Mouse (Mus musculus): Measurements from ENCODE around the gene Zfr2. TPM values are rescaled to one million over a fixed set of nuclear protein-coding genes. Genes with fewer than 3 reads are reported as not detected.

Zfr2 gene
- polyA plus RNA-seq, 1 experiment from 2014 or later, result 25.1 TPM

DNA sequence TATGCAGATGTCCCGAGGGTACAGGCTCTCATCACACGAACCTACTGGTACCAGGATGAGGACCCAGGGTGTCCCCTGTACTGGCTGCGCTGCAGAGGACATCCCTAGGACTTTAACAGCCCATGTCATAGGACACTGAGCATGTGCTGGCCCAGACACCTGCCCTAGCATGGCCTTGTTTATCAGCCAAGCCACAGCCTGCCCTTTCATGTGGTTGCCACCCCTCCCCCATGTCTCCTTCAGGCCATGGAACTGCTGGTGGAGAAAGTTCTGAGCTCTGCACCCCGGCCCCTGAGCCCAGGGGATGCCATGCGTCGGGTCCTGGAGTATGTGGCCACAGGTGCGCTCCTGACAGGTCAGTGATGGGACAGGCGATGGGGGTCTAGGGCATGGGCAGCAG lies 16.5 kb downstream of the Zfr2 start:
- whole genome bisulfite sequencing, result 84% methylated on average over 8 of the region's 8 CpGs
- peaks cover 7% of the 10 kb centered on the region; the same call in 1 of the 2 replicates for H3K27me3 ChIP-seq (ENCODE audit: control insufficient read depth, insufficient read depth, low read length)

DNA sequence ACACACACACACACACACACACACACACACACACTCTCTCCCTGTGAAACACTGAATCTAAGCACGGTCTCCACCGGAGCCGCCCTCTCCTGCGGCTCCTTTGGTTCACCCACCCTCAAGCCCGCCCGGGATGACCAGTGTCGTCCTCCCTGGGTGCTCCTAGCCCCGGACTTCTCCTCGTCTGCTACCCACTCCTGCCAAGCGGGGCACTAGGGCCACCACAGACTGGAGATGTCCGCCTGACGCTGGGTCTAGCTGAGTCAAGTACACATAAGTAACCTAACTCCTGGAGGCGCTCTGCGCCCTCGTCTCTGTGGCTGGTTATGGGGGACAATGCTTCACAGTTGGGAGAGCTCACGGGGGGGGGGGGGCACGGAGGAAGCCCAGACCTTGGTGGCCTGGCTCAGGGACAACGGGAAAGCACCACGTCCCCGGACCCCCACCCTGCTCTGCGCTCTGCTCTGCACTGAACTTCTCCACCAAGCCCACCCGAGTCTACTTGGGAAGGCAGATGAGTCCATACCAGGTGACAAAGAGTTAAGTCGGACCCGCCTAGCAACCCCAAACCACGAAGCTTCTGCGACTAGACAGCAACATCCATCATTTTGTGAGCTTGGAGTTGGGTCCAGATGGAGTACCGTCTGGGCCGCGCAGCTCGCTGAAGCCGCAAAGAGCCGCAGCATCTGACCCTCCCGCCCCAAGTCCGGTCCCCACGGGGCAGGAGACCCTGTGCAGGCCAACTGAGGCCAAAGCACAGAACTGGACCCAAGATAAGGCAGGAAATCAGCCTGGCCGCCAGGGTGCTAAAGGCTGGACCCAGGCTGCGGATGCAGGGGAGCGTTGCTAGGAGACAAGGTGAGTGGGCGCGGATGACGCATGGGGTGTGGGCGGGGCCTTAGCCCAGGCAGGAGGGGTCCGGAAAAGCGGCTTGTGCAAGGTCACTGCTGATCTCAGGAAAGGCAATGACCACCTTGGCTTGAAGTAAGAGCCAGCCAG lies 19.8 kb downstream of the Zfr2 start, which contains the start of gene Matk:
Matk (plus strand) TSS at position 512 of the 996 bp plus-strand sequence.
- ATAC-seq (ENCODE audit: low read depth), result peak; percentile 74
- H3K4me2 ChIP-seq (ENCODE audit: low read depth, low read length), result peak within 1 kb of the TSS; percentile 58
- 10% methylated on average over 42 of the region's 44 CpGs for WGBS
- no peak within 1 kb of the TSS for H3K27ac ChIP-seq (ENCODE audit: low read depth, low read length)
- H3K4me3 ChIP-seq (ENCODE audit: low read depth, low read length), result peak within 1 kb of the TSS; percentile 19; the same call in 1 of the 2 replicates
- H3K36me3 ChIP-seq (ENCODE audit: control insufficient read depth, insufficient read depth, low read length), result peaks cover 7% of the 10 kb centered on the region; the same call in 1 of the 2 replicates
- H3K27me3 ChIP-seq (ENCODE audit: control insufficient read depth, insufficient read depth, low read length), result peaks cover 20% of the 10 kb centered on the region
- 0 out of 2 replicates have a peak within 1 kb of the TSS, but pooled peaks have one; percentile 26 for H3K9ac ChIP-seq (replicated peaks; ENCODE audit: low read depth, low read length)
- peaks cover 13% of the 10 kb centered on the region for H3K4me1 ChIP-seq (ENCODE audit: control insufficient read depth, insufficient read depth, low read length)
- no peaks in the 10 kb centered on the region for H3K9me3 ChIP-seq (ENCODE audit: control insufficient read depth, low read length)

More for the DNA sequence above, 16.5 kb downstream of the Zfr2 start:
- no peaks in the 10 kb centered on the region for H3K9me3 ChIP-seq (ENCODE audit: control insufficient read depth, low read length)
- H3K4me2 ChIP-seq (ENCODE audit: low read depth, low read length), result no peak overlapping the region
- no peak overlapping the region for H3K9ac ChIP-seq (replicated peaks; ENCODE audit: low read depth, low read length)
- H3K36me3 ChIP-seq (ENCODE audit: control insufficient read depth, insufficient read depth, low read length), result peaks cover 17% of the 10 kb centered on the region; the same call in 1 of the 2 replicates
- H3K4me1 ChIP-seq (ENCODE audit: control insufficient read depth, insufficient read depth, low read length), result peaks cover 9% of the 10 kb centered on the region
- no peak for ATAC-seq (ENCODE audit: low read depth)
- H3K4me3 ChIP-seq (ENCODE audit: low read depth, low read length), result no peak overlapping the region
- no peak overlapping the region for H3K27ac ChIP-seq (ENCODE audit: low read depth, low read length)

GRCm38 (mm10) chr10:81254886-81255285 lies 21.9 kb downstream of the Zfr2 start:
- Histone ChIP-seq H3K36me3 (ENCODE audit: control insufficient read depth, insufficient read depth, low read length) (0 out of 2 replicates have a peak, but pooled peaks cover 7% of the 10 kb centered on the region), H3K4me2 (ENCODE audit: low read depth, low read length) (no peak overlapping the region), H3K27ac (ENCODE audit: low read depth, low read length) (no peak overlapping the region), H3K27me3 (ENCODE audit: control insufficient read depth, insufficient read depth, low read length) (peaks cover 35% of the 10 kb centered on the region), H3K9ac (replicated peaks; ENCODE audit: low read depth, low read length) (no peak overlapping the region), H3K4me3 (ENCODE audit: low read depth, low read length) (no peak overlapping the region), H3K9me3 (ENCODE audit: control insufficient read depth, low read length) (no peaks in the 10 kb centered on the region), H3K4me1 (ENCODE audit: control insufficient read depth, insufficient read depth, low read length) (peaks cover 18% of the 10 kb centered on the region)
- 50% methylated on average over 1 of the region's 1 CpGs for WGBS
- no peak for ATAC-seq (ENCODE audit: low read depth)

GRCm38 (mm10) chr10:81257158-81258039 lies 24.4 kb downstream of the Zfr2 start:
- Histone ChIP-seq H3K4me1 (ENCODE audit: control insufficient read depth, insufficient read depth, low read length) (peaks cover 18% of the 10 kb centered on the region), H3K9ac (replicated peaks; ENCODE audit: low read depth, low read length) (peak overlapping the region; percentile 49), H3K4me2 (ENCODE audit: low read depth, low read length) (peak overlapping the region; percentile 79), H3K27ac (ENCODE audit: low read depth, low read length) (no peak overlapping the region), H3K4me3 (ENCODE audit: low read depth, low read length) (peak overlapping the region; percentile 39), H3K9me3 (ENCODE audit: control insufficient read depth, low read length) (no peaks in the 10 kb centered on the region), H3K27me3 (ENCODE audit: control insufficient read depth, insufficient read depth, low read length) (peaks cover 31% of the 10 kb centered on the region), H3K36me3 (ENCODE audit: control insufficient read depth, insufficient read depth, low read length) (no peaks in the 10 kb centered on the region)
- 2% methylated on average over 62 of the region's 62 CpGs for WGBS
- 0 out of 2 replicates have a peak, but pooled peaks have one; percentile 13 for ATAC-seq (ENCODE audit: low read depth)

DNA sequence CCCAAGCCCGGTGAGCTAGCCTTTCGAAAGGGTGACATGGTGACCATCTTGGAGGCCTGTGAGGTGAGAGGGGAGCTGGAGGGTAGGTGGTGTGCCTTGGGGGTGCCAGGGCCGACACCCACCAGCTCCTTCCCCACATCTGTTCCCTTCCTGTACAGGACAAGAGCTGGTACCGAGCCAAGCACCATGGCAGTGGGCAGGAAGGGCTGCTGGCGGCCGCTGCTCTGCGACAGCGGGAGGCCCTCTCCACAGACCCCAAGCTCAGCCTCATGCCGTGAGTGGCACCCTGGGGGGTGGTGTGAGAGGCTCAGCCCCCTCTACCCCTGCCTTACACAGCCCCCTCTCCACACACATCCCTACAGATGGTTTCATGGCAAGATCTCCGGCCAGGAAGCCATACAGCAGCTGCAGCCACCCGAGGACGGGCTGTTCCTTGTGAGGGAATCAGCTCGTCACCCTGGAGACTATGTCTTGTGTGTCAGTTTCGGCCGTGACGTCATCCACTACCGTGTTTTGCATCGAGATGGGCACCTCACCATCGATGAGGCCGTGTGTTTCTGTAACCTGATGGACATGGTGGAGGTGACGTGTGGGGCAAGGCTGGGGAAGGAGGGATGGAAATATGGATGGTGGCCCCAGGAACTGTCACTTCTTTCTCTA lies 26.4 kb downstream of the Zfr2 start:
- Histone ChIP-seq H3K4me3 (ENCODE audit: low read depth, low read length) (no peak overlapping the region), H3K27me3 (ENCODE audit: control insufficient read depth, insufficient read depth, low read length) (peaks cover 28% of the 10 kb centered on the region), H3K27ac (ENCODE audit: low read depth, low read length) (no peak overlapping the region), H3K4me1 (ENCODE audit: control insufficient read depth, insufficient read depth, low read length) (0 out of 2 replicates have a peak, but pooled peaks cover 10% of the 10 kb centered on the region), H3K36me3 (ENCODE audit: control insufficient read depth, insufficient read depth, low read length) (peaks cover 8% of the 10 kb centered on the region), H3K9ac (replicated peaks; ENCODE audit: low read depth, low read length) (0 out of 2 replicates have a peak overlapping the region, but pooled peaks have one; percentile 25), H3K9me3 (ENCODE audit: control insufficient read depth, low read length) (no peaks in the 10 kb centered on the region), H3K4me2 (ENCODE audit: low read depth, low read length) (no peak overlapping the region)
- 36% methylated on average over 21 of the region's 21 CpGs for WGBS
- no peak for ATAC-seq (ENCODE audit: low read depth)

DNA sequence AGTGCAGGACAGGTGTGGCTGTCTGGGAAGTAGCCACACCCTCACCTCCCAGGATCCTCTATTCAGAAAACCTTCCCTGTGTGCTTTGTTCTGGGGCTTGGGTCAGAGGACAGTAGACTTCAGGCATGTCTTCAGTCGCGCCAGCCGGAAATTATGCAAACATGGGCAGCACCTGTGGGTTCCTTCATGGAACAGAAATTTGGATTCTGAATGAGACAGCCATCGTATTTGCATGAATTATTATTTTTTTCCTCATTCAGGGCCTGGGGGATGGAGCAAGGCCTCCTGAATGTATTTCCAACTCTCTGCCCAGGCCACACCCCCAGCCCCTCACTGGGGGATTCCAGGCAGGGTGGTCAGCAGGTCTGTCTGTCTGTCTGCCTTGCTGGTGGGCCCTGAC lies 28.1 kb downstream of the Zfr2 start:
- no peak for ATAC-seq (ENCODE audit: low read depth)
- H3K27ac ChIP-seq (ENCODE audit: low read depth, low read length), result no peak overlapping the region

DNA sequence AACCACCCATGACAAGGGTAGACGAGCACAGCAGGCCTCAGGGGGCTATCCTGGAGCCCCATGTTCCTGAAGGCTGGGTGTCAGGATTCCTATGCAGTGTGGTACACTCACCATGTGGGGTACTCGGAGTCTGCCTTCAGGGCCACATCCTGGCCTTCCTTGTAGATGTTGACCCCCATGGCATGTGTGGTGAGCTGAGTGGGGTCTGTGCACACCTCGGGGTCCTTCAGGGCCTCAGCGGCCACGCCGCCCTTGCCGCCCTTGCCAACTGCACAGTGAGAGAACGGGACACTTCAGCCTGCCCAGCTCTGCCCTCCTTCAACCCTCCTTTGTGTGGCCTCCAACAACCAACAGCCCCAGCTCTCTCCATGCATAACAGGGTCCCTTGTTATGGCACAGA lies 32.6 kb downstream of the Zfr2 start:
- Histone ChIP-seq H3K9me3 (ENCODE audit: control insufficient read depth, low read length) (no peaks in the 10 kb centered on the region), H3K9ac (replicated peaks; ENCODE audit: low read depth, low read length) (0 out of 2 replicates have a peak overlapping the region, but pooled peaks have one; percentile 22), H3K4me3 (ENCODE audit: low read depth, low read length) (no peak overlapping the region), H3K27me3 (ENCODE audit: control insufficient read depth, insufficient read depth, low read length) (no peaks in the 10 kb centered on the region; the same call in 1 of the 2 replicates), H3K4me2 (ENCODE audit: low read depth, low read length) (peak overlapping the region; percentile 60; the same call in 1 of the 2 replicates), H3K36me3 (ENCODE audit: control insufficient read depth, insufficient read depth, low read length) (peaks cover 19% of the 10 kb centered on the region), H3K27ac (ENCODE audit: low read depth, low read length) (no peak overlapping the region), H3K4me1 (ENCODE audit: control insufficient read depth, insufficient read depth, low read length) (peaks cover 15% of the 10 kb centered on the region; the same call in 1 of the 2 replicates)
- ATAC-seq (ENCODE audit: low read depth), result no peak
- 92% methylated on average over 8 of the region's 8 CpGs for WGBS

More for the DNA sequence above, 28.1 kb downstream of the Zfr2 start:
- Histone ChIP-seq H3K4me3 (ENCODE audit: low read depth, low read length) (no peak overlapping the region), H3K4me2 (ENCODE audit: low read depth, low read length) (no peak overlapping the region), H3K27me3 (ENCODE audit: control insufficient read depth, insufficient read depth, low read length) (peaks cover 25% of the 10 kb centered on the region), H3K36me3 (ENCODE audit: control insufficient read depth, insufficient read depth, low read length) (peaks cover 19% of the 10 kb centered on the region), H3K4me1 (ENCODE audit: control insufficient read depth, insufficient read depth, low read length) (0 out of 2 replicates have a peak, but pooled peaks cover 16% of the 10 kb centered on the region), H3K9me3 (ENCODE audit: control insufficient read depth, low read length) (no peaks in the 10 kb centered on the region), H3K9ac (replicated peaks; ENCODE audit: low read depth, low read length) (no peak overlapping the region)
- WGBS, result 92% methylated on average over 4 of the region's 4 CpGs
